Mouse (Mus musculus) forebrain, postnatal 0 days (tissue): ENCODE measurements at regions not wholly inside any gene's neighbourhood (a gene's known extent, or its start where the extent isn't known, plus 50 kb on each side); places are given as distances from the start of the nearest gene placed in this dataset.

Experiments
- ATAC-seq: fragments of 200-750 bp; cut with Nextera tagmentation; 2 replicates; pipeline ENCODE4 v1.8.0; 2017; ENCODE audit warnings: mild to moderate bottlenecking, moderate library complexity
- DNase-seq: peaks from one replicate; pipeline ENCODE4 v3.0.0-alpha.2; 2015
- H3K27ac ChIP-seq: fragments of 300-500 bp; sonication (generic); 2 replicates; pipeline ENCODE4 v1.5.1; 2014; ENCODE audit warnings: low read depth, mild to moderate bottlenecking, antibody characterized with exemption, low read length, moderate library complexity, mixed read lengths
- H3K27me3 ChIP-seq: fragments of 300-500 bp; sonication (generic); 2 replicates; pipeline ENCODE4 v1.6.1; 2014; ENCODE audit warnings: mild to moderate bottlenecking, low read length, mixed read lengths; ENCODE audit not compliant: insufficient read depth
- H3K36me3 ChIP-seq: fragments of 300-500 bp; sonication (generic); 2 replicates; pipeline ENCODE4 v1.6.1; 2014; ENCODE audit warnings: mild to moderate bottlenecking, moderate library complexity; ENCODE audit not compliant: insufficient read depth
- H3K4me1 ChIP-seq: fragments of 300-500 bp; sonication (generic); 2 replicates; pipeline ENCODE4 v1.6.1; 2014; ENCODE audit warnings: antibody characterized with exemption; ENCODE audit not compliant: insufficient read depth
- H3K4me2 ChIP-seq: fragments of 300-500 bp; sonication (generic); 2 replicates; pipeline ENCODE4 v1.6.1; 2014; ENCODE audit warnings: low read depth, mild to moderate bottlenecking, moderate library complexity
- H3K4me3 ChIP-seq: fragments of 300-500 bp; sonication (generic); 2 replicates; pipeline ENCODE4 v1.5.1; 2014; ENCODE audit warnings: low read depth, low read length, mixed read lengths
- H3K9ac ChIP-seq: fragments of 300-500 bp; sonication (generic); 2 replicates; pipeline ENCODE4 v1.6.1; 2014; ENCODE audit warnings: mild to moderate bottlenecking
- H3K9me3 ChIP-seq: fragments of 300-500 bp; sonication (generic); 2 replicates; pipeline ENCODE4 v1.6.1; 2016; ENCODE audit warnings: low read length
- CTCF ChIP-seq: sonication (generic); IDR thresholded peaks from 2 replicates; pipeline ENCODE4 v1.5.1; 2016; ENCODE audit warnings: antibody characterized with exemption, control low read depth, low read depth
- WGBS: fragments of 180-500 bp; shearing (Covaris S2); extraction: QIAGEN DNeasy Blood & Tissue Kit; methylation state at CpG from one replicate; pipeline ENCODE4 v1.1.7; 2014; 5-methylcytosine and 5-hydroxymethylcytosine counted together

GRCm38 (mm10) chr1:184378665-184379064, 344.6 kb upstream of the 1700056E22Rik start:
- WGBS = 87% methylated on average over 1 of the region's 1 CpGs
- H3K27me3 ChIP-seq = no peaks in the 10 kb centered on the region
- no peak overlapping the region for H3K4me2 ChIP-seq
- no peak for ATAC-seq
- no peak overlapping the region for H3K27ac ChIP-seq
- H3K9ac ChIP-seq = no peak overlapping the region
- no peak for DNase-seq
- H3K4me1 ChIP-seq = no peaks in the 10 kb centered on the region
- no peak for TF ChIP-seq CTCF
- no peaks in the 10 kb centered on the region for H3K9me3 ChIP-seq
- no peaks in the 10 kb centered on the region for H3K36me3 ChIP-seq
- no peak overlapping the region for H3K4me3 ChIP-seq

GRCm38 (mm10) chr1:184365026-184365425, 330.9 kb upstream of the 1700056E22Rik start:
- DNase-seq (peak; percentile 66), ATAC-seq (peak; percentile 91)
- no peaks in the 10 kb centered on the region for H3K4me1 ChIP-seq
- H3K4me2 ChIP-seq = no peak overlapping the region
- no peak overlapping the region for H3K9ac ChIP-seq
- TF ChIP-seq CTCF = peak; percentile 33
- no peaks in the 10 kb centered on the region for H3K27me3 ChIP-seq
- no peak overlapping the region for H3K27ac ChIP-seq
- no peak overlapping the region for H3K4me3 ChIP-seq
- no peaks in the 10 kb centered on the region for H3K36me3 ChIP-seq
- no peaks in the 10 kb centered on the region for H3K9me3 ChIP-seq

GRCm38 (mm10) chr1:184358226-184358568, 324.1 kb upstream of the 1700056E22Rik start:
- no peak overlapping the region for H3K4me3 ChIP-seq
- no peak overlapping the region for H3K9ac ChIP-seq
- no peaks in the 10 kb centered on the region for H3K9me3 ChIP-seq
- peak; percentile 61; the same call in 1 of the 2 replicates for ATAC-seq
- no peak overlapping the region for H3K4me2 ChIP-seq
- no peak for DNase-seq
- WGBS = 58% methylated on average over 6 of the region's 6 CpGs
- no peaks in the 10 kb centered on the region for H3K36me3 ChIP-seq
- TF ChIP-seq CTCF = no peak
- no peaks in the 10 kb centered on the region for H3K27me3 ChIP-seq
- no peak overlapping the region for H3K27ac ChIP-seq
- H3K4me1 ChIP-seq = no peaks in the 10 kb centered on the region

- ATAC-seq (0 out of 2 replicates have a peak, but pooled peaks have one; percentile 16), DNase-seq (peak; percentile 25)
- Histone ChIP-seq H3K4me3 (no peak overlapping the region), H3K9ac (no peak overlapping the region), H3K9me3 (no peaks in the 10 kb centered on the region), H3K27ac (no peak overlapping the region), H3K4me2 (no peak overlapping the region), H3K4me1 (no peaks in the 10 kb centered on the region), H3K36me3 (no peaks in the 10 kb centered on the region), H3K27me3 (no peaks in the 10 kb centered on the region)
- TF ChIP-seq CTCF = no peak
- 63% methylated on average over 4 of the region's 4 CpGs for WGBS
Measured at GRCm38 (mm10) chr1:184357474-184358225, 323.5 kb upstream of the 1700056E22Rik start.

GRCm38 (mm10) chr1:184353832-184354449, 319.8 kb upstream of the 1700056E22Rik start:
- 69% methylated on average over 8 of the region's 8 CpGs for WGBS
- ATAC-seq = no peak

GRCm38 (mm10) chr1:184351760-184352159, 317.7 kb upstream of the 1700056E22Rik start:
- Histone ChIP-seq H3K4me2 (no peak overlapping the region), H3K9ac (no peak overlapping the region), H3K27me3 (no peaks in the 10 kb centered on the region), H3K36me3 (no peaks in the 10 kb centered on the region), H3K27ac (no peak overlapping the region), H3K4me1 (no peaks in the 10 kb centered on the region), H3K4me3 (no peak overlapping the region), H3K9me3 (no peaks in the 10 kb centered on the region)
- DNase-seq (no peak), ATAC-seq (no peak)
- WGBS = 90% methylated on average over 5 of the region's 5 CpGs
- no peak for TF ChIP-seq CTCF

More at GRCm38 (mm10) chr1:184353832-184354449, 319.8 kb upstream of the 1700056E22Rik start:
- Histone ChIP-seq H3K27ac (no peak overlapping the region), H3K9ac (no peak overlapping the region), H3K4me2 (no peak overlapping the region), H3K4me1 (no peaks in the 10 kb centered on the region), H3K9me3 (no peaks in the 10 kb centered on the region), H3K27me3 (no peaks in the 10 kb centered on the region), H3K36me3 (no peaks in the 10 kb centered on the region), H3K4me3 (no peak overlapping the region)
- TF ChIP-seq CTCF = no peak
- DNase-seq = no peak

GRCm38 (mm10) chr1:184344829-184345228, 310.7 kb upstream of the 1700056E22Rik start:
- Histone ChIP-seq H3K4me3 (no peak overlapping the region), H3K36me3 (no peaks in the 10 kb centered on the region), H3K9me3 (no peaks in the 10 kb centered on the region), H3K27me3 (no peaks in the 10 kb centered on the region), H3K9ac (no peak overlapping the region), H3K27ac (no peak overlapping the region), H3K4me2 (no peak overlapping the region), H3K4me1 (no peaks in the 10 kb centered on the region)
- DNase-seq = no peak
- 65% methylated on average over 2 of the region's 2 CpGs for WGBS
- TF ChIP-seq CTCF = no peak
- ATAC-seq = no peak
